Mouse (Mus musculus) intestine, embryonic 14.5 days (tissue): ENCODE measurements at regions not wholly inside any gene's neighbourhood (a gene's known extent, or its start where the extent isn't known, plus 50 kb on each side); places are given as distances from the start of the nearest gene placed in this dataset.

Experiments
- ATAC-seq: fragments of 200-750 bp; cut with Nextera tagmentation; replicated peaks from 2 replicates; pipeline ENCODE4 v1.8.0; 2017; ENCODE audit warnings: low read depth, moderate number of reproducible peaks, moderate TSS enrichment, moderate library complexity; ENCODE audit not compliant: low FRiP score, low TSS enrichment
- DNase-seq: peaks from one replicate; pipeline ENCODE4 v3.0.0-alpha.2; 2018; ENCODE audit warnings: low spot score
- H3K27ac ChIP-seq: fragments of 300-500 bp; sonication (generic); 2 replicates; pipeline ENCODE4 v1.5.1; 2014; ENCODE audit warnings: low read depth, mild to moderate bottlenecking, control low read depth
- H3K27me3 ChIP-seq: fragments of 300-500 bp; sonication (generic); replicated peaks from 2 replicates; pipeline ENCODE4 v1.6.1; 2014; ENCODE audit warnings: low read length, control low read depth; ENCODE audit not compliant: control insufficient read depth, insufficient read depth
- H3K36me3 ChIP-seq: fragments of 300-500 bp; sonication (generic); 2 replicates; pipeline ENCODE4 v1.6.1; 2014; ENCODE audit warnings: low read length, control low read depth; ENCODE audit not compliant: control insufficient read depth, insufficient read depth
- H3K4me1 ChIP-seq: fragments of 300-500 bp; sonication (generic); replicated peaks from 2 replicates; pipeline ENCODE4 v1.6.1; 2014; ENCODE audit warnings: low read length, control low read depth, mixed read lengths; ENCODE audit not compliant: control insufficient read depth, insufficient read depth
- H3K4me2 ChIP-seq: fragments of 300-500 bp; sonication (generic); 2 replicates; pipeline ENCODE4 v1.6.1; 2014; ENCODE audit warnings: low read length
- H3K4me3 ChIP-seq: fragments of 300-500 bp; sonication (generic); 2 replicates; pipeline ENCODE4 v1.5.1; 2014; ENCODE audit warnings: low read depth, low read length, control low read depth, mixed read lengths
- H3K9ac ChIP-seq: fragments of 300-500 bp; sonication (generic); 2 replicates; pipeline ENCODE4 v1.6.1; 2014; ENCODE audit warnings: mild to moderate bottlenecking, low read length
- H3K9me3 ChIP-seq: fragments of 300-500 bp; sonication (generic); 2 replicates; pipeline ENCODE4 v1.6.1; 2016; ENCODE audit warnings: low read length, control low read depth; ENCODE audit not compliant: control insufficient read depth
- WGBS: fragments of 180-500 bp; shearing (Covaris S2); extraction: QIAGEN DNeasy Blood & Tissue Kit; methylation state at CpG from one replicate; pipeline ENCODE4 v1.1.7; 2014; 5-methylcytosine and 5-hydroxymethylcytosine counted together

DNA sequence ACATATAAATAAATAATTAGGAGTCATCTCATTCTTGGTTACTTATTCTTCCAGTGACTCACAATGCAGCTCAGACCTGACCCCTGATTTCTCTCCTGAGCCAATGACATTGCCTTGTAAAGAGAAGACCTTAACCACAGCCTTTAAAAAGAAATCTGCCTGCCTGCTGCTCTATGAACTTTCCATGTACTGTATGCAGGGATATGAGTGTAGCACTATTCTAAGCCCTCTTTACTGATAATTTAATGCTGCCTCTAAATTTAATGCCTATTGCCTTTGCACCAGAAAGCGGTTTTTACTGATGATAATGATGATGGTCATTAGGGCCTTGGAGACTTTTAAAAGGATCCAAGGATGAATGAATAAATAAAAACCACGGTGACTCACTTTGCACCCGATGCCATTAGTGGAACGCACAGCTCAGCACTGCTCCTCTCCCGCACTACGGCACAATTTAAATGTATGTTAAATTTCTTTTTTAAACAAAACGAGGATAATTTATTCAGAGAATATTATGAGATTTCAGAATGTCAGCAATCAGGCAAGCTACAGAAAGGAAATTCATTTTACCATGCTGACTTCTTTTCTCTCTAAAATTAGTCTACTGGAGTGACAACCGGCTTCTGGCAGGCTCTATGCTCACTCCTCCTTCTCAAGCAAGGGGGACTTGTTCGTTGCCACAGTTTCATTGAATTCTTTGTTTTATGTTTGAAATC, 139.5 kb upstream of the Zfp770 start:
- 84% methylated on average over 9 of the region's 9 CpGs for WGBS

DNA sequence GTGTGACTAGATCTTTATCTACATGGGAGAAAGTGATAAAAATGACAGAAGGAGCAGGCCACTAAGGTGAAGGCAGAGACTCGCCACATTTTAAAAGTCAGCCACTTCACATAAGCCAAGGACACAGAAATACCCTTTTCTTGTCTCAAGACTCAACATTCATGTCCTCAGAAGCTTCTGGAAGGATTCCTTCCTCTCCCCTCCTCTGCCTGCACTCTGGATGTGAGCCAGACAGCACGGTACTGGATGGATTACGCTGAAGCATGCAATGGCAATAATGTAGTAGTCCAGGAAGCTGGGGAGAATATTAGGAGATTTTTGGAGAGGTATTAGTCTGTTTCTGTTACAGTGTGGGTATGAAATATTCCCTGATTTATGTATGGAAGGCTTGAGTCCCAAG, 100.5 kb upstream of the Zfp770 start:
- Histone ChIP-seq H3K4me3 (no peak overlapping the region), H3K9me3 (no peaks in the 10 kb centered on the region), H3K4me1 (no peaks in the 10 kb centered on the region), H3K9ac (no peak overlapping the region), H3K27ac (no peak overlapping the region), H3K27me3 (no peaks in the 10 kb centered on the region), H3K4me2 (no peak overlapping the region), H3K36me3 (no peaks in the 10 kb centered on the region)
- ATAC-seq, result no peak
- 48% methylated on average over 3 of the region's 3 CpGs for WGBS
- no peak for DNase-seq

More for the DNA sequence above, 139.5 kb upstream of the Zfp770 start:
- H3K36me3 ChIP-seq, result no peaks in the 10 kb centered on the region
- no peak overlapping the region for H3K4me3 ChIP-seq
- no peaks in the 10 kb centered on the region for H3K27me3 ChIP-seq
- H3K9me3 ChIP-seq, result no peaks in the 10 kb centered on the region
- no peak for ATAC-seq
- no peak overlapping the region for H3K9ac ChIP-seq
- no peak for DNase-seq
- no peaks in the 10 kb centered on the region for H3K4me1 ChIP-seq
- H3K4me2 ChIP-seq, result no peak overlapping the region
- no peak overlapping the region for H3K27ac ChIP-seq

DNA sequence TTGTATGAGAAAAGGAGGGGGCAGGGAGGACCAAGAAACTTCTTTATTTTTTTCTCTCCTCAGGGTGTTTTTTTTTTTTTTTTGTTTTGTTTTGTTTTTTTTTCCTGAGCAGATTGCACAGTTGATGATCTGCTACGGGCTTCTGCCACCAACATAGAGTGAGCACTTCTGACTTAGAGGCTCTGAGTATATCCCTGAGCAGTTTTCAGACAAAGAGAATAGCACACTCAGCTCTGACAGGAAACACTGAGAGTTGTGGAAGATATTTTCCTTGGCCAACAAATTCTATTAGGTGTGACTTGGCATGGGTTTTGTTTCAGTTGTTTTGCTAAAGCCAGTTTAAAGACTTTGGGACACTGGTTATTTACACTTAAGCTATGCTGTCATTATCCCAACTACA, 93.8 kb upstream of the Zfp770 start:
- Histone ChIP-seq H3K9me3 (no peaks in the 10 kb centered on the region), H3K9ac (no peak overlapping the region), H3K36me3 (no peaks in the 10 kb centered on the region), H3K27me3 (no peaks in the 10 kb centered on the region), H3K4me2 (no peak overlapping the region), H3K4me1 (no peaks in the 10 kb centered on the region), H3K4me3 (no peak overlapping the region), H3K27ac (no peak overlapping the region)
- no peak for DNase-seq
- WGBS, result 73% methylated on average over 1 of the region's 1 CpGs
- ATAC-seq, result no peak

DNA sequence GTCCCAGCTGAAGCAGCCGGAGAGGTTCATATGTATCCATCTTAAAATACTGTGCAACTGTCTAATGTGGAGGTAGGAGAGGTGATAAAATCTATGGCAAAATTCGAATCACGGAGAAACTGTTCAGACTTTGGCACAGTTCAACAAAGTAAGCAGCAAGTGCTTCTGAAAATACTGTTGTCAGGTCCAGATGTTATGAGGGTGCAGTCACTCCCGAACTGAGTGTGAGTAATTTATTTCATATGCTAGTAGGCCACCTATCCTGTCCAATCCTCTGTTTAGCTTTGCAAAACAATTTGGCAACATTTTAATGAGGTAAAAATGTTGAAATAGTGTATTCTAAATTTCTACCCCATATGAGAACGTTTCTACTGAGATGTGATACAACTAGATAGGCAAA, 90.1 kb upstream of the Zfp770 start:
- ATAC-seq (no peak), DNase-seq (no peak)
- no peaks in the 10 kb centered on the region for H3K4me1 ChIP-seq
- WGBS, result 77% methylated on average over 5 of the region's 5 CpGs
- H3K4me3 ChIP-seq, result no peak overlapping the region
- no peaks in the 10 kb centered on the region for H3K27me3 ChIP-seq
- no peaks in the 10 kb centered on the region for H3K36me3 ChIP-seq
- no peak overlapping the region for H3K4me2 ChIP-seq
- no peak overlapping the region for H3K9ac ChIP-seq
- no peaks in the 10 kb centered on the region for H3K9me3 ChIP-seq
- H3K27ac ChIP-seq, result no peak overlapping the region

DNA sequence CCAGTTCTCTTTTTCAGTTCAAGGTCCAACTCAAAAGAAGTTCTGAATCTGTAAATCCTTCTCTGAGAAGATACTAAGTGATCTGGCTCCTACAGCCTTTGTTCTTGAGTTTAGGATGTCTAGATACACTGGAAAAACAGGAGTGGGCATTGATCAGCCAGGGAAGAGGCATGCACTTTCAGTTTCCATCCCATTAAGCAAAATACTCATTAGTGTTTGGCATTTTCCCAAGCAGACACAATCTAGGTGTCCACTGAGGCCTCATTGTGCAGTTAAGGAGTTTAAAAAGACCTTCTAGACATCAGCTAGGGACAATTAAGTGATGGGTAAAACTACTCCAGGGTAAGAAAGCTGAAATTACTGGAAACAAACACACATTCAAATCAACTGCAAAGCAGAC, 74.3 kb upstream of the Zfp770 start:
- Histone ChIP-seq H3K9ac (no peak overlapping the region), H3K4me1 (no peaks in the 10 kb centered on the region), H3K36me3 (no peaks in the 10 kb centered on the region), H3K4me3 (no peak overlapping the region), H3K27ac (no peak overlapping the region), H3K4me2 (no peak overlapping the region), H3K27me3 (no peaks in the 10 kb centered on the region), H3K9me3 (no peaks in the 10 kb centered on the region)
- no peak for DNase-seq
- ATAC-seq, result no peak

DNA sequence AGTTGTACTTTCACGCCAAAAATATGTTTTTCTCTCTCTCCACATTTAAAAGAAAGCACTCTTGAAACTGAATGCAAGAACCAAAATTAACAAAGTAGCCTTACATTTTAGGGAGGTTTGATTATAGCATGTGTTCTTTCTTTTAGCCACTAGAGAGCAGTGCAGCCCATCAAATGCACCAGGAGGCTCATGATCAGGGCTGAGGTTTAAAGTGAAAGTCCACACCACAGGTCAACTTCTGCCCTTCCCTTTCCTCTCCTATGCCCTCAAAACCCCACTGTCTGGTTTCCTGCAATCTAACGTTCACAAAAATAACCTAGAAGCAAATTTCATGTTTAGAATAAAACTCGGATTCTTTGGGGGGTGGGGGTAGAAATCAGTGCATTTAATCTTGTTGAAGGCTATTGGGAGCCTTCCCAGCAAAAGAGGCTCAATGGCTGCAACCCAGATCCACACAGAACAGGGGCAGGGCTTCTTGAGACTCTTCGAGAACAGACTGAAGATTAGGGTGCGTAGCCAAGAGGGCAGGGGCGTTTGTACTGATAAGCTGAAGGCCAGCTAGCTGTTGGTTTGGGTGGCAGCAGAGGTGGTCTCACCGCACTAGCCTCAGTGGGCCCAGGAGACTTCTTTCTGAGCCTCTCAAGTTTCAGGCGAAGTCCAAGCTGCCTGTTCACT, 59.3 kb upstream of the Zfp770 start:
- ATAC-seq, result no peak
- no peak overlapping the region for H3K4me3 ChIP-seq
- H3K9me3 ChIP-seq, result no peaks in the 10 kb centered on the region
- DNase-seq, result peak; percentile 59
- H3K27ac ChIP-seq, result no peak overlapping the region
- no peak overlapping the region for H3K9ac ChIP-seq
- no peaks in the 10 kb centered on the region for H3K36me3 ChIP-seq
- H3K27me3 ChIP-seq, result no peaks in the 10 kb centered on the region
- H3K4me1 ChIP-seq, result peaks cover 3% of the 10 kb centered on the region; the same call in 1 of the 2 replicates
- H3K4me2 ChIP-seq, result no peak overlapping the region
- WGBS, result 37% methylated on average over 8 of the region's 8 CpGs

DNA sequence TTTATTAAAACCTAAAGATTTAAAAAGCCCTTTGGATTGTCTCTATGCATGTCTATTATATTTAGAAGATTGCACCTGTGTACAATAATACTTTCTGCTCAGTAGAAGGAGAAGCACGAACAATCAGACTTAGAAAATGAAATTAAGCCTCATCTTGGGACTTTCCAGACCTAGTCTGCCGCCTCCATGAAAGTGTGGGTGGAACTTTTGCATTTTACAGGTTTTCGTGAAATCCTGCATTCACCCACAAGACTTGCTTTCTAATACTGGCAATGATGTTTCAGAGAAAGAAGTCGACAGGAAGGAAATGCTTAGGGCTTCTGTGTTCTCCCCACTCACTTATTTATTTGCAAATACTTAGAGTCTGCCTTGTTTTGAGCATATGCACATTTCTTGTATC, 58.3 kb upstream of the Zfp770 start:
- H3K27me3 ChIP-seq, result no peaks in the 10 kb centered on the region

More for the DNA sequence above, 58.3 kb upstream of the Zfp770 start:
- no peak for ATAC-seq
- no peak overlapping the region for H3K27ac ChIP-seq
- no peak for DNase-seq
- peaks cover 3% of the 10 kb centered on the region; the same call in 1 of the 2 replicates for H3K4me1 ChIP-seq
- H3K4me2 ChIP-seq, result no peak overlapping the region
- H3K36me3 ChIP-seq, result no peaks in the 10 kb centered on the region
- no peaks in the 10 kb centered on the region for H3K9me3 ChIP-seq
- H3K4me3 ChIP-seq, result no peak overlapping the region
- WGBS, result 77% methylated on average over 4 of the region's 4 CpGs
- no peak overlapping the region for H3K9ac ChIP-seq
